Mouse (Mus musculus) layer of hippocampus, adult 11-12 months (tissue): ENCODE results near the gene Galnt2.
A peak's percentile ranks its signal among the peaks of the same experiment; 100 is the strongest.

ENCODE experiments used
- DNase-seq: peaks from one replicate; pipeline ENCODE4 v3.0.0; 2022; ENCODE audit warnings: low spot score

The Galnt2 gene

DNA sequence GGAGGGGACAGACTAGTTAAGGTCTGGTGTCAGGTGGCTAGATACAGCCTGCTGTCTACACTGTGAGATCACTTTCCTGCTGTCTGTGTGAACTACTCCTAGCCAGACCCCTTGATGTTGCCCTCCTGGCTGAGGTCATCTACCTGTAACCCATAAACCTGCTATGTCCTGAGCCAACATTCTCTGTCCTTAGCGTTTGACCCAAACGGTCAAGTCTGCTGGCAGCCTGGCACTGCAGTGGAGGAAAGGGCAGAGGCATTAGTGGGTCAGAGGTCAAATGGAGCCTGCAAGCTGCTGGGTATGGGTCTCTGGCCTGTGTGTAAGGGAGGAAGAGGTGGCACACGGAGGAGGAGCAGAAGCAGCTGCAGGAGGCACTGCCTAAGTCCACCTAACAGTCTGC, 41.6 kb downstream of the Galnt2 start:
- no peak for DNase-seq

DNA sequence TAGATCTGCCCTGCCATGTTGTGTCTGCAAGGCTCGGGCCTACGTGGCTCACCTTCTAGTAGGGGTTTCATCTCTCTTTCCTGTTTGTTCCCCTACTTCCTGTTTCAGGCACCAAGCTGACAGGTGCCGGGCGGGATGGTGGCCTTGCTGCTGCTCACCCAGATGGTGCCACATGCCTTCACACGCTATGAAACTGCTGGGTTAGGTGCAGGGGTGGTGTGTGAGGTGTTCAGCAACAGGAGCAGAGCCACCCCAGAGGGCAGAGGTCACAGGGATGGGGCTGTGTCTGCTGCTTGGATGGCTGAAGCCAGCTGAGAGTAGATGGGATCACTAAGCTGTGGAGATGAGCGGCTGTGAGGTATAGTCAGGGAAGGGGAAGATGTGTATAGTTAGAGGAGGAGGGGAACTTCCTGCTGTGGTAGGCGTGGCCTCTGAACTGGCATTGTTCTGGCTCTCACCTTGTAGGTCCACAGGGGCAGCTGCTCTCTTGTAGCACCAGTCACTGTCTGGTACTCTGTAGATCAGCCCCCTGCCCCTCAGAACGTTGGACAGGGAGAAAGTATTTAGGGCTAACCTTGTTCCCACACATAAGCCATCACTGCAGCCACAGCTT, 42.5 kb downstream of the Galnt2 start:
- DNase-seq: no peak

DNA sequence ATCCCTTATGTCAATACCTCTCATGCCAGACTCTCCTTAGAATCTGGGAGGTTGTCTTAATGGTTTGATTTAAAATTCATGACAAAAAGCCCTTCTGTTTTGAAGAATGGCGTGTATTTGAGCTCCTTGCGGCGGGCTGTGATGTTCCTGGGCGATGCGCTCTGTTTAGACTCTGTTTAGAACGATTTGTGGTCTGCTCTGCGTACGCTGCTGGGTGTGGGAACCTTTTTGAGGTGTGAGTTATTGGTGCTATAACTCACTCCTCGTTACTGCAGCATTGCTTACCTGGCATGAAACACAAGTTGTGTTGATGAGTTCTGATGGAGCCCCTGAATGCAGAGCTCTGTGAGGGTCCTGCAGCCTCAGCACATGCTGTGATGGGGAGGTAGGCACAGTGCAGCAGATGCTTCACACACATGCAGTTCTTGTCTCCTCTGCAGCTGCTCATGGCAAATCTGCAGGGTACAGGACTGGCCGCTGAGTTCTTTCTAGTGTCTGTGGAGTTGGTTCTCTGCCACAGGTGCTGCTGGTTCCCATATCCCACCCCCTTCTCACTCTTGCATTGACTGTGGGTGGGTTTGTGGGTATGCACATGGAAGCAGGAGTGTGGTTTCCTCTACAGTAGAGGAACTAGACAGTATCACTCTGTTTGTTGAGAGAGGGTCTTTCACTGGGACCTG, 43.4 kb downstream of the Galnt2 start:
- DNase-seq: no peak

DNA sequence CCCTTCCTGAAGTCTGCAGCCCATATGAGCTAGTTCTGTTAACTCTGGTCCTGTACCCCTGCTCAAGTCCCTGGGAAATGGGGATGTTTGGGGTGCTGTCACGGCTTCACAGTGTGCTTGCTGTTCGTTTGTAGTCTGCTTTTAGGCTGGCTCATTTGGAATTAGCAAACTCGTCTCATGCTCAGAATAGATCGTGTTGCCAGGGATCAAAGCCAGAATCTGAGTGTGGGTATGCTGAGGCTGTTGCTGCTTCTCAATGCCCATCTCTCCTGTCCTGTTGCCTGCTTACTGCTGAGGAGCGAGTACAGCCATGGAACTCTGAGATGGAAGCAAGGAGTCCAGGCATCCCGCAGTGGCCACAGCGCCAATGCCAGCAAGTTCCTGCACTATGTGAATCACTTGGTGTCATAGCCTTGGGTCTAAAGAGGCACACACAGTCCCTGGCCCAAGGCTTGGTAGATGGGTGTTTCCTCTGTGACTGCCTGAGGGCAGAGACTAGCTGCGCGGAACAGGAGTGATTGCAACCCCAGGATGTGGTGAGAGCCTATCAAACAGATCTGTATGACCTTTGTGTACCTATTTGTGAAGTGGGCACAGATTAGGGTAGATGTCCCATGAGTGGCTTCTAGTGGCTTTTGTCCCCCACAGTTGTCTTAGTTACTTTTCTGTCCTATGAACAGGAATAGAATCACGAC, 44.3 kb downstream of the Galnt2 start:
- peak; percentile 62 for DNase-seq

DNA sequence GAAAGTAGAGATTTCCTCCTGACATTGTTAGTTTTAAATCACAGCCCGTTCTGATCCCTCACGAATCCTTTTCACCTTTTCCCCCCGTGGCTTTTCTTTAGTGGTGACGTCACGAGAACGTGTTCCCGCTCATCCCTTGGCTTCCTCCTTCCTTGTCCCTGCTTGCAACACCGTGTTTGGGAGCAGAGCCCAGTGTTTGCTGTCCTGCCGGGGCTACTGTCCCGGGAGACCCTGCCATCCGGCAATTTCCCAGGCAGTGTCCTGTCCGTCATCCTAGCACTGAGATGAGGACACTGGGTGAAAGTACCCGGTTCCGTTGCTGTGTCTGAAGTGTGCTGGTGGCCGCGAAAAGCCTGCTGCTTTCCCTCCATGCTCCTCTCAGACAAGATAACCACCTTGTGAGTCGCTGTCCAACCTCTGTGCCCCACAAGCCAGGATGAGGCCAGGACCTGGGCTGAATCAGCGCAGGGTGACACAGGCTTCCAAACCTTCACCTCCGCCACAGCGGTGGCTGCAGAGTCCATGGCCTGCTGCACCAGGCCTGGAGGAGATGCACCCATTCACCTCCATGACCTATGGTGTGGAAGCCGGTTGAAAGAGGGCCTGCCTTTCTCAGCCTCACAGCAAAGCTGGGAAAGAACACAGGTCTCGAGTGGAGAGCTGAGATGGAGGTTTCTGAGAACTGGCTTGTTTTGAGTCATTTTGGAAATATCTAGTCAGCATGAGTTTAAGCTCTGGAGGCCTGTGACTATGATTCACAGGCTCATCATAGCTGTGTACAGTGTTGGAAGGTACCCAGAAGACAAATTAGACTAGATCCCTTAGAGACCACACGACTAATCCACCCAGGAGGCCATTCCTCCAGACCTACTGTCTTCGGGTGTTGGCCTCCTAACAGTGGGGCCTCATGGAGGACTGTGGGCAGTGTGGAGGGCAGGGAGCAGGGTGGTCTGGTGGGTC, 47.0 kb downstream of the Galnt2 start:
- no peak for DNase-seq

DNA sequence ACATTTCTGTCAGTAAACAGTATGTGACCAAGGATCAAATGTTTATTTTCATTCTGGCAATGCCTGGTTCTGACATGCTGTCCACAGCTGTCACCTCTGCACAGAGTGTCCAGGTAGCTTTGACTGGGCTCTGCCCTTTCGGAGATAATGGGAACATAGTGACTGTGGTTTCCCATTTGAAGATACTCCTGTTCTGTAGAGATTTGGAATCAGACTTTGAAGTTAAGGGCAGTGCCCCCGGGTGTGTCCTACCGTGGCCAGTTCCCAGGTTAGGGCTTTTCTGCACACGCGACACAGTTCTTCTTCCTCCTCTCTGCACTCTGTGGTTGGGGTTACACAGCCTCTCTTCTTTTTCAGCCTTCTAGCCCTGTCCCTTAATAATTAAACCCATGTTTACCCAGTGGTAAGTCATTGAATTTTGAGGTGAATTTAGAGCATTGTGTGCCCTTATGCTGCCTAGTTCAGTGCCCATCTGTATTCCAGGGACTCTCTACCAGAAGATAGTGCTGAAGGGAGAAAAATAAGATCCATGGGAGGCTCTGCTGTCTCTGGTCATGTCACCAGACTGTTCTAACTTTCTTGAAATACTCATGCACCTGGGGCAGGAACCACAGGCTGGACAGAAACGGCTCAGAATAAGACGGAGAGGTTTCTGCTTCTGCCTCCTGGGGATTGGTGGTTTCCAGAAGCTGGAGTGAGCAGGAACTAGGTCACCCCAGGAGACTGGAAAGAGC, 47.9 kb downstream of the Galnt2 start:
- no peak for DNase-seq

DNA sequence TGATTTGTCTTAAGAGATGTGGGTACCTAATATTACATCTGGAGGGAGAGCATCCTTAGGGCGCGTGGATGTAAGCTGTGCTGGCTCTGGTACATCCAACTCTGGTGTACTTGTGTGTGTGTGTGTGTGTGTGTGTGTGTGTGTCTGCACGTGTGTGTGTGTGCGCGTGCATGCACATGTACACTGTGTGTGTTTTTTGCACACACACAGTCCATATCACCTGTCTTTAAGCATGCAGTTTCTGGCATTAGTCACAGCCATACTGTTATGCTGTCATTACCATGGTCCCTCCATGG, 48.4 kb downstream of the Galnt2 start:
- no peak for DNase-seq

DNA sequence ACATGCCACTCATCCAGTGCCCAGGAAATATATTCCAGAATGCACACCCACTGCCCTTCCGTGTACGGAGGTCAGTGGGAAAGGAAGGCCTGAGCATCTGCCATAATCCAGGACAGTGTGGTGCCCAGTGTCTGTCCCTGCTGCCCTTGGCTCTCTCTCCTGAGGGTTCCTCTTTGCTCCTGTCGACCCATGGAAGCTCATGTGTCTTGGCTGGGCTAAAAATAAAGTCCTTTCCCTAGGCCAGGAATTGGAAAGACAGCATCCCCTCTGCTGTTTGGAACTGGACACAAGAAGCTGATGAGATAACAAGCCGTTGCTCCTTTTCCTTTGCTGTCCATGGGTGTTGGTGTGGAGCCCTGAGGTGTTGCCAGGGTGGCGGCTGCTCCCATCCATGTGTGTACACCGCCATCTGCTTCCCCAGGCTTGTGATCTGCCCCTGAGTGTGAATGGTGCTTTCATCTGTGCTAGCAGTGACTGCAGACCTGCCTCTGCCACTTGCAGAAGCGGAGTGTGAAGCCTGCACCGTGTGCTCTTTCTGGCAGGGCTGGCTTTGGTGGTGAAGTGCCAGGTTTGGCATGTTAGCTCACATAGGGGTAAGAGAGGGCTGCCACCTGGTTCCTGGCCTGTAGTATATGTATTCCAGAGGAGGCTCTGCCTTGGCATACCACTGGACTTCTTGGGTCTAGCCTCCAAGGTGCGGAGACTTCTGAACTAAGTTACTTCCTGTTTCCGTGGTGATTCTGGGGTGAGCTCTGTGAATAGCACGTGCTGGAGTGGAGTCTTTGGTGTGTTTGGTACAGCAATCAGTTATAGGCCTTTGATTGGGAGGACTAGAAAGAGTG, 50.7 kb downstream of the Galnt2 start:
- DNase-seq: no peak

DNA sequence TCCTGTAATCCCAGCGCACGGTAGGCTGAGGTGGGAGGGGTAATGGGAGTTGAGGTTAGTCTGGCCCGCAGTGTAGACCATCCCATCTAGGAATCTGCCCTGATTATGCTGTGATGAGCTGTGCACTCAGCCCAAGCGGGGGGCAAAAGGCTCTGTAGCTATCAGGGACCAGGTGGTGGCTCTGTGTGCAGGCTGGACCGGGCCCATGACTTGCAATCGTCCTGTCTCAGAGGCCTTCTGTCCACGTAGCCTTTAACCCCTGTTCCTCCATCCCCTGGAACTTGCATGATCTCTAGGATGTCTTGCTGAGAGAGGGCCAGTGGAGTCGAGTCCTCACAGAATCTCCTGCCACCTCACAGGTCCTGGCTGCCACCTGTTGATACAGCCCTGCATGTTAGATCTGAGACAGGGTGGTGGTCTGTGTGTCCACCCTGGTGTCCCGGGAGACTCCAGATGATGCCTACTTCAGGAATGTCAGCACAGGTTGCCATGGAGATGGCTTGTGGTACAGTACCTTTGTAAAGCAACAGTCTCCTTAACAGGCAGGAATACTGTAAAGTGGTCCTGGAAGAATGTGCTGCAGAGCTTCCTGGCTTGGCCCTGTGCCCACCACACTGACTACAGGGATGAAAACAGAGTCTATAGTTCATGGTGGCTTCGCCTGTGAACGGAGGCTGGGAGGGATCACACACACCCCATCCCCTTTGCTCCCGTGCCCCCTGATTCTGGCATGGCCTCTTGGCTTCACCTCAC, 51.9 kb downstream of the Galnt2 start:
- no peak for DNase-seq

DNA sequence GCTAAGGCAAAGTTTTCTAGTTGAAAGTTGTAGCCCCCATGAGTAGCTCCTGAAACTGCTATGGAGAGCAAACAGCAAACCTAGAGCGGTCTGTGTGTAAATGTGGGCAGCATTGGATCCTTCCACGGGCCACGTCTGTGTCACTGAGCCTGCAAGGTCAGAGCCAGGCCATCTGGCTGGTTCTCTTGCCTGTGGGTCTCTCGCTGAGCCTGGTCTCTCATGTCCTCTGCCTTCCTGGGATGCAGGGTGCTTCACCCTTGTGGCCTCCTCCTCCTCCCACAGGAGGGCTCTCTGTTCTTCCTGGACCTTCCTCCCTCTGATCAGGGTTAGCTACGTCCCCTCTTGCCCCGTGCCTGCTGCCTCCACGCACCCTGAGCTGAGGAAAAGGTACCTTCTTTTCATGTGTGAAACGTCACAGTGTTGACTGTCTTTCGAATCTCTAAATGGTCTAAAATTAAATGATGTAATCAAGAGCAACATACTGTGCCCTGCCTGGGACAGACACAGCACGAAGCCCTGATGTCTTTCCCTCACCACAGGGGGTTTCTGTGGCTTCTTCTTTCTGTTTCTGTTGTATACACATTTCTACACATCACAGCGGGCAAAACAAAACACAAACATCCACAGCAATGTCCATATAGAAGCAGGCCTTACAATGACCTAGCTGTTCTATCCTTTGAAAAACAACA, 52.6 kb downstream of the Galnt2 start:
- no peak for DNase-seq

DNA sequence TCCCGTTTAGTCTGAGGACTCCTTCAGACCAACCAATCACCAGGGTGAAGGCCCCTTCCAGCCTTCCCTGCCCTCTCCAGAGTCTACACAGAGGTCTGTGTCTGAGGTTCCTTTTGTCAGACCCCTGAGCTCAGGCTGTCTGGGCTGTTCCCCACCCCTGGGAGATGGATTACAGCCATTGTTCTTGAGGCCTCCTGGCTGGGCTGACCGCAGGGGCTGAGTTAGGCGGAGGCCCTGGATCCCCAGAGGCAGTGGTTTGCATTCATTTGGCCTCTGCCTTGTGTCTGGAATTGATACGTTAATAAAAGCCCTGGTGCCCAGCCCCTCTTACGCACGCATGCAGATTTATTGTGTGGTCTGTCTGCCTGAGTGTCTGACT, 53.1 kb downstream of the Galnt2 start:
- no peak for DNase-seq

DNA sequence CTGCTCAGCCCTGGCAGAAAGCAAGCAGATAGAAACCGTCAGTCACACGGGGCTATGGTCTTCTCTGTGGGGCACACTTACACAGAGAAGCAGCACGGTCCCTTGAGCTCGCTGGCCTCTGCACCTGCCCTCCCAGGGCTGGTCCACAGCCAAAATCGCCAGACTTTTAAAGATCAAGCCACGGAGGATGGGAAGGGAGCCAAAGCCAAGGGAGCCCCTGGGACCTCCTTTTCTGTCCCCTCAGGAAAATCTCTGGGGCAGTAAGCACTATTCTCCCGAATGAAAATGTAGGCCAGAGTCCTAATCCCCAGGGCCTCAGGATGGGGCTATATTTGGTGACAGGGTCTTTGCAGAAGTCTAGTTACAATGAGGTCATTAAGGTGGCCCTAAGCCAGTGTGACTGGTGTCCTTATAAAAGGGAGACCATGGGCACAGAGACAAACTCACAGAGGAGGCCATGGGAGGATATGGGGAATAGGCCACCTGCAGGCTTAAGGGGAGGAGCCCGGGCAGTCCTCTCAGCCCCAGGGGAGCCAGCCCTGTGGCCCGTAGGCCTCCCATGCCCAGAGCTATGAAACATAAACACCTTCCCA, 53.9 kb downstream of the Galnt2 start:
- no peak for DNase-seq

DNA sequence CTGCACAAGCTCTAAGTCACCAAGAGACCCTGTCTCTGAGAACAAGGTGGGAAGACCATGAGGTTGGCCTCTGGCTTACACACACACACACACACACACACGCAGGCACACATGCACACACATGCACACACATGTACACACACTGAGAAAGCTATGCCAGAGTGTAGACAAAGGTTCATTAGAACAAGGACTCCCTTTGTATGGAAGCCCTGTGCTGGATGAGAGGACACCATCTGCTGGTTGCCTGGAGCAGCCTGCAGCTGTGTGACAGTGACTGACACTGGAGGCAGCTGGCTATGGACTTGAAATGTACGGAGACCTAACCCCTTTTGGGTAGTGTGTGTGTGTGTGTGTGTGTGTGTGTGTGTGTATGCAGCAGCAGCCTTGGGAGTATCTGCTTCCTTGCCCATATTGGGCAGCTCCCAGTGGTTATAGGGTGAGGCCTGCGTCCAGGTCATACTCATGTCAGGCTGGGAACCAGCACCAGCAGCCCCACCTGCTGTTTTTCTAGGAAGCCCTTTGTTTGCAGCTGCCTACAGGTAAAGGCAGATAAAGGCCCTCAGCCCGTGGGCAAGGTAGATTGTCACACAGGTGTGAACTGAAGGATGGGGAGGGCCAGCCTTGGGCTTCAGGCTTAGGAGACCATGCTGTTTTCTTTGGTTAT, 55.4 kb downstream of the Galnt2 start:
- peak; percentile 46 for DNase-seq

DNA sequence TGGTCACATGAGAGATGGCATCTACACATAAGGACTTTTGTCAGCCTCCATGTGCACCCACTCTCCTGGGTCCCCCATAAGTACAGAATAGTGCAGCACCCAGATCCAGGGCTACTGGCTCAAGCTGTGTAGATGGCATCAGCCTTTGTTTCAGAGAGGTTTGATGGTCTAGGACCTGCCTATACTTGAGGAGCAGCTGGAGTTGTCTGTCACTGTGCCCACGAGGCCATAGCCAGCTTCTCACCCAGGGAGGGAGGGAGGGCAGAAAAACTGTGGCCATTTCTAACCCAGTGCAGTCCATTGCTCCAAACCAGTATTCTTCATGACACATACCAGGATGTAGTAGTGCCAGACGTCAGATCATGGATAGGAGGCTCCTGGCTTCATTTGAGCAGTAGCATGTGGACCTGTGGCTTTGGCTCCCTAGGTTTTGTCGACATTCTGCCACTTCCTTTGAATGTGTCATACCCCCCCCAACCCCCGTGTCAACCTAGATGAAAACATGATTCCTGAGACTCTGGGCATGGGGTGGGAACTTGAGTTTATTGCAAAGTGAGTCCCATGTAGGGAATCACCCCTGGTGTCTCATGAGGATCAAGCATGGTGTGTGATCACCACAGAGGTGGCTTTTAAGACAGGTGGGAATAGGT, 57.1 kb downstream of the Galnt2 start:
- DNase-seq: no peak

DNA sequence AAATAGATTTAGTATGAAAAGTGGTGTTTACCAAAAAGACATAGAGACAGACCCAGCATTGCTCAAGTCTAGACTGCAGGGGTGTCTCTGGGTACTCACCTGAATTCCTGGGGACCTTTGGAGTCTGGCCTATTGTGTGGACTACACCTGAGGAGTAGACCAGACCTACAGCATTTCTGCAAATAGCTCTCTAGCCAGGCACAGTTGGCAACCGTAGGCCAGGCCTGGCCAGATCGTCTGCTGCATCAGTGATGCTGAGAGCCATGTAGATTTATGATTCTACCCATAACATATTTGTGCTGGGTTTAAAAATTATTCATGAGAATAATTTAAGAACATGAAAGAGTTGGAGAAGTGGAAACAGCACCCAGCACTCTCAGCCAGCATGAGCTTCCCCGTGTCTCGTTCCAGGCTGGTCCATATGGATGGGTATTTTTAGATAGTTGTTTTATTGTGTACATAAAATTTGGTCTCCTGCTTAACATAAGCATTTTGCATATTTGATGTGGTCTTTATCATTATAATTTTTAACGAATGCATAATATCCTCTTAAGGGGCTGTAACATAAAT, 58.4 kb downstream of the Galnt2 start:
- DNase-seq: no peak

DNA sequence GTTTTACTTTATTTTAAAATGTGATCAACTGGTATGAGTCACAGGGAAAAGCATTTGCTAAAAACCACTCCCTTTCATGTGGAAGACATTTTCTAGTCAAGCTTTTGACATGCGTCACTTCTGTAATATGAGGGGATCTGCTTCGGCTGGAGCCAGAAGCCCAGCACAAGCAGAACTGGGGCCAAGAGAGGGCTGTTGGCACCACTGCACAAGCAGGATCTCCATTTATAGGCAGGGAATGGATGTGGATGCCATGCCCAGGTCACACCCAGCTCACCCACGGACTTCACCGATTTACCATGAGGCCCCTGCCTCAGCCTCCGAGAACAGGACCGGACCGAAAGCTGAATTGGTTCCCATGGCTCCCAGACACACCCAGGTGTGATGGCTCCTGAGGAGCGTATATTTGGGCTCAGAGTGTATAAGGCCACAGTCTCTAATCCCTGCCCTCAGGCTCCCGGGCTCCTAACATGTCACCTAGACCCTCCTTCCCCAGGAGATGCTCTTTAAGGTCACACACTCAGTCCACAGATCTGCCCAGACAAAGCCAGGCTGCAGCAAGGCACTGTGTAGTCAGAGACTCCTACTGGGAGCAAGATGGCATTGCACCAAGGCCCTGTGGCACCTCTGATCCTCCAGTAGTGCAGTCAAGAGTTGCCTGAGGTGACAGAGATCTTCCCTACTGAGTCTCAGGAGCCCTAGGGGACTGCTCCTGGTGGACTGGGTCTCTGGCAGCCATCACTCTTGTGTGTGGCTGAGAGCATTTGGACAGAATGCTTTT, 59.9 kb downstream of the Galnt2 start:
- no peak for DNase-seq

DNA sequence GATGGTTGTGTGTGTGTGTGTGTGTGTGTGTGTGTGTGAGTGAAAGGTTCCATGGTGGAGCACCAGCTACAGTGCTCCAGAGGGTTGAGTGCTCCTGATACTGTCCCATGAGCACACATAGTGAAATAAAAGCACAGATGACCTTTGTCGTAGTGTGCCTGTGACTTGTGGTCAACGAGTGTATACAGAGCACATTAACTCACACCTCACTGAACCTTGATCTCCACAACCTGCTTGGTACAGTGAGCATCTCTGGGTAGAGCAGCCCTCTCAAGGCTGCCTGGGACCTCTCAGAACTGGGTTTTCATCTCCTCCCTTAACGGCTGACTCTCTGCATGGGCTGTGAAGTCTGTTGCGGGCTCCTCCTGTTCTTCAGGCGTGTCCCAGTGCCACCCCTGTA, 60.5 kb downstream of the Galnt2 start:
- DNase-seq: no peak
